Mouse (Mus musculus) stomach, postnatal 0 days (tissue): ENCODE results near the gene Mpl. TPM values are rescaled to one million over a fixed set of nuclear protein-coding genes. Genes with fewer than 3 reads are reported as not detected.

Experiments
- ATAC-seq: fragments of 200-750 bp; cut with Nextera tagmentation; 2 replicates; pipeline ENCODE4 v1.8.0; 2017; ENCODE audit not compliant: low FRiP score, low TSS enrichment
- DNase-seq: peaks from one replicate; pipeline ENCODE4 v3.0.0-alpha.2; 2016; ENCODE audit warnings: low spot score
- H3K27ac ChIP-seq: fragments of 300-500 bp; sonication (generic); replicated peaks from 2 replicates; pipeline ENCODE4 v1.5.1; 2014; ENCODE audit warnings: mild to moderate bottlenecking, control low read depth
- H3K27me3 ChIP-seq: fragments of 300-500 bp; sonication (generic); 2 replicates; pipeline ENCODE4 v1.6.1; 2014; ENCODE audit warnings: low read length; ENCODE audit not compliant: control insufficient read depth, insufficient read depth
- H3K36me3 ChIP-seq: fragments of 300-500 bp; sonication (generic); 2 replicates; pipeline ENCODE4 v1.6.1; 2014; ENCODE audit warnings: low read length, mixed read lengths; ENCODE audit not compliant: control insufficient read depth, insufficient read depth
- H3K4me1 ChIP-seq: fragments of 300-500 bp; sonication (generic); replicated peaks from 2 replicates; pipeline ENCODE4 v1.6.1; 2014; ENCODE audit warnings: antibody characterized with exemption; ENCODE audit not compliant: control insufficient read depth, insufficient read depth
- H3K4me2 ChIP-seq: fragments of 300-500 bp; sonication (generic); replicated peaks from 2 replicates; pipeline ENCODE4 v1.6.1; 2014; ENCODE audit warnings: low read depth, mild to moderate bottlenecking, control low read depth, moderate library complexity
- H3K4me3 ChIP-seq: fragments of 300-500 bp; sonication (generic); 2 replicates; pipeline ENCODE4 v1.5.1; 2014; ENCODE audit warnings: low read depth, low read length, control low read depth
- H3K9ac ChIP-seq: fragments of 300-500 bp; sonication (generic); 2 replicates; pipeline ENCODE4 v1.6.1; 2014; ENCODE audit warnings: mild to moderate bottlenecking, low read length, control low read depth, mixed read lengths
- H3K9me3 ChIP-seq: fragments of 300-500 bp; sonication (generic); 2 replicates; pipeline ENCODE4 v1.6.1; 2016; ENCODE audit warnings: low read length; ENCODE audit not compliant: control insufficient read depth
- CTCF ChIP-seq: IDR thresholded peaks from 2 replicates; pipeline ENCODE4 v1.5.1; 2016; ENCODE audit warnings: antibody characterized with exemption, low read depth, mild to moderate bottlenecking, moderate library complexity
- EP300 ChIP-seq: optimal IDR thresholded peaks from 2 replicates; pipeline ENCODE3; 2016; ENCODE audit warnings: antibody characterized with exemption
- WGBS: fragments of 180-500 bp; shearing (Covaris S2); extraction: QIAGEN DNeasy Blood & Tissue Kit; methylation state at CpG from one replicate; pipeline ENCODE4 v1.1.7; 2014; 5-methylcytosine and 5-hydroxymethylcytosine counted together
- polyA plus RNA-seq: library from polyadenylated mRNA; unstranded; fragments of >200 nt; fragmentation: Nextera tagmentation; extraction: Ambion mirVana; gene quantifications from 2 replicates; pipeline ENCODE4 v1.2.1, GENCODE M21; 2015

The Mpl gene
- polyA plus RNA-seq, 1 experiment from 2014 or later = 0.05 TPM

- ATAC-seq (no peak), DNase-seq (no peak)
- Histone ChIP-seq H3K4me3 (no peak overlapping the region), H3K9ac (no peak overlapping the region), H3K4me1 (no peaks in the 10 kb centered on the region), H3K36me3 (peaks cover 21% of the 10 kb centered on the region), H3K4me2 (no peak overlapping the region), H3K27me3 (no peaks in the 10 kb centered on the region), H3K9me3 (no peaks in the 10 kb centered on the region), H3K27ac (no peak overlapping the region)
- 83% methylated on average over 5 of the region's 5 CpGs for WGBS
- no peak for TF ChIP-seq CTCF
- TF ChIP-seq EP300 = peak; percentile 40
Observed at GRCm38 (mm10) chr4:118410871-118411270, 46.4 kb downstream of the Mpl start.

- DNase-seq = peak; percentile 93
- H3K27ac ChIP-seq = peak within 1 kb of the TSS; percentile 81
- H3K4me2 ChIP-seq = peak within 1 kb of the TSS; percentile 60
- TF ChIP-seq CTCF (0 out of 2 replicates have a peak, but pooled peaks have one; percentile 8), EP300 (no peak)
- peak within 1 kb of the TSS; percentile 89 for H3K9ac ChIP-seq
- H3K4me1 ChIP-seq = no peaks in the 10 kb centered on the region
- H3K9me3 ChIP-seq = no peaks in the 10 kb centered on the region
- H3K4me3 ChIP-seq = peak within 1 kb of the TSS; percentile 86
- under 1% methylated on average over 53 of the region's 53 CpGs for WGBS
- ATAC-seq = peak; percentile 97
- H3K27me3 ChIP-seq = no peaks in the 10 kb centered on the region
- peaks cover 14% of the 10 kb centered on the region; the same call in 1 of the 2 replicates for H3K36me3 ChIP-seq
Observed at GRCm38 (mm10) chr4:118409142-118409900, 48.0 kb downstream of the Mpl start, which contains the start of the genes Szt2 and Med8. Gene Szt2 (minus strand): TSS chr4:118409273. Gene Med8 (plus strand): TSS chr4:118409337.

- no peak overlapping the region for H3K9ac ChIP-seq
- no peak overlapping the region for H3K4me2 ChIP-seq
- ATAC-seq (no peak), DNase-seq (no peak)
- peaks cover 13% of the 10 kb centered on the region for H3K36me3 ChIP-seq
- no peaks in the 10 kb centered on the region for H3K27me3 ChIP-seq
- H3K4me1 ChIP-seq = no peaks in the 10 kb centered on the region
- no peak overlapping the region for H3K27ac ChIP-seq
- TF ChIP-seq CTCF (no peak), EP300 (no peak)
- 92% methylated on average over 12 of the region's 12 CpGs for WGBS
- H3K9me3 ChIP-seq = no peaks in the 10 kb centered on the region
- H3K4me3 ChIP-seq = no peak overlapping the region
Observed at GRCm38 (mm10) chr4:118402701-118403100, 54.6 kb downstream of the Mpl start.

GRCm38 (mm10) chr4:118401918-118402317 lies 55.4 kb downstream of the Mpl start:
- TF ChIP-seq EP300 (no peak), CTCF (no peak)
- H3K36me3 ChIP-seq = peaks cover 15% of the 10 kb centered on the region
- ATAC-seq (no peak), DNase-seq (no peak)
- H3K9ac ChIP-seq = no peak overlapping the region
- WGBS = 86% methylated on average over 5 of the region's 5 CpGs
- no peak overlapping the region for H3K4me3 ChIP-seq
- no peaks in the 10 kb centered on the region for H3K27me3 ChIP-seq
- no peaks in the 10 kb centered on the region for H3K4me1 ChIP-seq
- H3K27ac ChIP-seq = no peak overlapping the region
- no peak overlapping the region for H3K4me2 ChIP-seq
- H3K9me3 ChIP-seq = no peaks in the 10 kb centered on the region

- H3K4me2 ChIP-seq = no peak overlapping the region
- TF ChIP-seq EP300 (no peak), CTCF (no peak)
- H3K9ac ChIP-seq = no peak overlapping the region
- H3K27me3 ChIP-seq = no peaks in the 10 kb centered on the region
- no peaks in the 10 kb centered on the region for H3K9me3 ChIP-seq
- DNase-seq (no peak), ATAC-seq (no peak)
- peaks cover 15% of the 10 kb centered on the region for H3K36me3 ChIP-seq
- no peaks in the 10 kb centered on the region for H3K4me1 ChIP-seq
- H3K27ac ChIP-seq = no peak overlapping the region
- no peak overlapping the region for H3K4me3 ChIP-seq
- 90% methylated on average over 3 of the region's 3 CpGs for WGBS
Observed at GRCm38 (mm10) chr4:118401421-118401820, 55.9 kb downstream of the Mpl start.

GRCm38 (mm10) chr4:118398400-118398799 lies 58.9 kb downstream of the Mpl start:
- H3K4me1 ChIP-seq = no peaks in the 10 kb centered on the region
- DNase-seq (no peak), ATAC-seq (no peak)
- H3K4me2 ChIP-seq = no peak overlapping the region
- TF ChIP-seq CTCF (no peak), EP300 (no peak)
- H3K9ac ChIP-seq = no peak overlapping the region
- 89% methylated on average over 6 of the region's 6 CpGs for WGBS
- H3K27ac ChIP-seq = no peak overlapping the region
- peaks cover 26% of the 10 kb centered on the region for H3K36me3 ChIP-seq
- no peaks in the 10 kb centered on the region for H3K9me3 ChIP-seq
- no peak overlapping the region for H3K4me3 ChIP-seq
- H3K27me3 ChIP-seq = no peaks in the 10 kb centered on the region
